Comparison of ENCODE assay signal across 8 mouse cellular contexts in the genomic region with DNA sequence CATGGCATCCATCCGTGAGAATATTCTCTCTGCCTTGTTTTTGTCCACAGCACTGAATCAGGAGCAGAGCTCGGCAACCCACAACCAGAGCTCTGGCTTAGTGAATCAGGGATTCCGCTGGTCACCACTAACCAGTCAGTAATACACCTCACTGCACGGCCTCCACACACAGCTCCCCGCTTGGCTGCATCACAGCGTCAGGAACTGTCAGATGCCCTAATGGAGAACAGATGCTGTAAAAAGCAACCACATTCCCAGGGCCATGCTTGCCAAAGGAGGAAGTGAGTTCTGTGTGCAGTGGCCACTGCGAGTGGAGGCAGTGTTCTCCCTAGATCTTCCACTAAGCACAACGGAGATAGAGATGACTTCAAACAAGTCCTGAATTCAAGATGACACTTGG.
DNase-seq lines count a peak whose midpoint lies in the region; ATAC-seq and TF ChIP-seq lines count a peak whose summit lies in the region.

No protein-coding gene starts in this region.

- in situ Hi-C loops in Patski (cut with MboI; ENCODE audit: low pct_unique_long_range_greater_than_20kb), result no loop called here

- peaks cover 42% of the 10 kb centered on the region for H3K4me1 ChIP-seq in limb, embryonic 13.5 days

- no peak for ATAC-seq in Patski
- ATAC-seq in limb, embryonic 13.5 days (ENCODE audit: low FRiP score, low read depth), result peak; percentile 83

- 22% methylated on average over 8 of the region's 8 CpGs for WGBS in limb, embryonic 13.5 days

- POLR2A ChIA-PET in Patski (lab: Charles Lee), result no interaction called here

- H3K27ac ChIP-seq in limb, embryonic 13.5 days, result no peak overlapping the region; the same call in 1 of the 2 replicates

- H3K9me3 ChIP-seq in limb, embryonic 13.5 days, result no peaks in the 10 kb centered on the region

- no peak overlapping the region for H3K4me2 ChIP-seq in limb, embryonic 13.5 days (replicated peaks)

- peak; percentile 6 to 14 for DNase-seq in cerebellum, postnatal 25 days
- no peak for DNase-seq in cerebellum, adult 8-10 months
- DNase-seq in Patski (ENCODE audit: low read depth, low spot score), result peak; percentile 41
- DNase-seq in heart, adult 18-20 months, result peak; percentile 65 to 77
- no peak for DNase-seq in ovary, adult 18-20 months (ENCODE audit: low spot score)
- no peak for DNase-seq in frontal cortex, postnatal 36 days (ENCODE audit: low spot score in 2 of 2)
- DNase-seq in left cerebral cortex, adult 18-20 months (ENCODE audit: low spot score in 2 of 2), result no peak

- H3K4me3 ChIP-seq in limb, embryonic 13.5 days, result no peak overlapping the region

- CTCF ChIA-PET in Patski (lab: Charles Lee), result no interaction called here

- TF ChIP-seq CTCF in Patski (IDR thresholded peaks at IDR 0.05), result no peak

- no peak overlapping the region for H3K9ac ChIP-seq in limb, embryonic 13.5 days

- H3K27me3 ChIP-seq in Patski, result no peaks in the 10 kb centered on the region
- no peaks in the 10 kb centered on the region for H3K27me3 ChIP-seq in limb, embryonic 13.5 days

- no peaks in the 10 kb centered on the region for H3K36me3 ChIP-seq in limb, embryonic 13.5 days

Comparison
In these comparisons a context has a peak if more than half of its experiments do, and no peak if none do; other contexts are left out.
1. DNase-seq: peak in cerebellum, postnatal 25 days (2 of 2), Patski (single experiment) and heart, adult 18-20 months (2 of 2); none in cerebellum, adult 8-10 months (single experiment), ovary, adult 18-20 months (single experiment), frontal cortex, postnatal 36 days (0 of 2) and left cerebral cortex, adult 18-20 months (0 of 2).